In genomic region chr9:65579781-65580371, GRCm38 (mm10) we compare ENCODE assay signal across 8 mouse cellular contexts. TPM values are rescaled to one million over a fixed set of nuclear protein-coding genes. Genes with fewer than 3 reads are reported as not detected.
DNase-seq lines count a peak whose midpoint lies in the region; ATAC-seq and TF ChIP-seq lines count a peak whose summit lies in the region.

Gene Plekho2, minus strand, starts transcription at chr9:65580040.

- peak; percentile 95 for ATAC-seq in hindbrain, postnatal 0 days
- peak; percentile 57 for ATAC-seq in megakaryocyte progenitor cell, adult 5-6 weeks (replicated peaks; ENCODE audit: poor library complexity)

- H3K4me2 ChIP-seq in hindbrain, postnatal 0 days (ENCODE audit: low read depth, low read length): peak within 1 kb of the TSS; percentile 59

- H3K27me3 ChIP-seq in hindbrain, postnatal 0 days (ENCODE audit: insufficient read depth, low read length): no peaks in the 10 kb centered on the region

- H3K4me1 ChIP-seq in hindbrain, postnatal 0 days (ENCODE audit: insufficient read depth, low read length): peaks cover 8% of the 10 kb centered on the region; the same call in 1 of the 2 replicates

- H3K36me3 ChIP-seq in hindbrain, postnatal 0 days (ENCODE audit: insufficient read depth, low read length): no peaks in the 10 kb centered on the region

- TF ChIP-seq CTCF in gastrocnemius, adult 2 months (IDR thresholded peaks at IDR 0.05): no peak
- TF ChIP-seq CTCF in hindbrain, postnatal 0 days (IDR thresholded peaks at IDR 0.05; ENCODE audit: low read depth): no peak

- intact Hi-C loops in gastrocnemius, adult 2 months (cut with DNase I): loop anchor here (1.0 to 5.0 kb wide), 2 partner anchors 38 to 56 kb away; no protein-coding TSS in a partner anchor

- 1% methylated on average over 42 of the region's 45 CpGs for WGBS in hindbrain, postnatal 0 days

- H3K27ac ChIP-seq in gastrocnemius, adult 2 months: peak within 1 kb of the TSS; percentile 92
- peak within 1 kb of the TSS; percentile 49; the same call in 1 of the 2 replicates for H3K27ac ChIP-seq in hindbrain, postnatal 0 days

- H3K4me3 ChIP-seq in gastrocnemius, adult 2 months: peak within 1 kb of the TSS; percentile 87
- H3K4me3 ChIP-seq in hindbrain, postnatal 0 days (ENCODE audit: low read length): peak within 1 kb of the TSS; percentile 50

- no peaks in the 10 kb centered on the region for H3K9me3 ChIP-seq in hindbrain, postnatal 0 days (ENCODE audit: low read length)

- DNase-seq in ZHBTc4 (ENCODE audit: low read depth, low spot score): peak; percentile 98
- peak; percentile 59 to 93 for DNase-seq in cerebellum, postnatal 4 days (ENCODE audit: low spot score in 2 of 2)
- peak; percentile 96 for DNase-seq in gastrocnemius, adult 2 months
- peak; percentile 95 for DNase-seq in hindbrain, postnatal 0 days (ENCODE audit: low spot score)
- DNase-seq in left cerebral cortex, adult 9 months (ENCODE audit: low spot score in 2 of 2): peak; percentile 80 to 81
- peak; percentile 83 for DNase-seq in right cerebral cortex, postnatal 14 days
- DNase-seq in urinary bladder, postnatal 36 days (ENCODE audit: low spot score in 2 of 2): peak; percentile 85 to 91

- peak within 1 kb of the TSS; percentile 55 for H3K9ac ChIP-seq in hindbrain, postnatal 0 days (replicated peaks; ENCODE audit: low read length)

RNA-seq across cellular contexts. Expression of gene Plekho2, which starts in this region (rescaled TPM):
- total RNA-seq in gastrocnemius, adult 2 months (2021): 1 to 10 TPM; 4.4 to 4.5 TPM
- total RNA-seq in hindbrain, postnatal 0 days (2014; rRNA removed): 12.7 and 17.9 TPM in 2 replicates
- 7.0 and 7.8 TPM in 2 replicates for polyA plus RNA-seq in hindbrain, postnatal 0 days (2015; fragmentation: Nextera tagmentation; extraction: Ambion mirVana)
- 17.9 and 19.0 TPM in 2 replicates for total RNA-seq in megakaryocyte progenitor cell, adult 5-6 weeks (2015)
- 12.8 and 15.3 TPM in 2 replicates for total RNA-seq in megakaryocyte progenitor cell, adult 5-6 weeks (2017)

Comparison
In these comparisons a context has a peak if more than half of its experiments do, and no peak if none do; other contexts are left out.
1. Peak in every context shown above with its lines: DNase-seq, ATAC-seq, H3K4me3 ChIP-seq and H3K27ac ChIP-seq.